Mouse (Mus musculus) kidney, adult 2 months (tissue): ENCODE data around the gene Scgn. TPM values are rescaled to one million over a fixed set of nuclear protein-coding genes. Genes with fewer than 3 reads are reported as not detected.

Experiments used
- DNase-seq: peaks from one replicate; pipeline ENCODE4 v3.0.0; 2021
- H3K27ac ChIP-seq: fragments of 200-500 bp; 2 replicates; pipeline ENCODE4 v1.5.1; 2012; ENCODE audit warnings: low read depth, low read length, control low read depth, inconsistent platforms; ENCODE audit not compliant: insufficient read depth
- H3K27me3 ChIP-seq: fragments of 200-500 bp; replicated peaks from 2 replicates; pipeline ENCODE4 v1.6.1; 2012; ENCODE audit warnings: mild to moderate bottlenecking, moderate library complexity, low read length, inconsistent platforms; ENCODE audit not compliant: control insufficient read depth, insufficient read depth
- H3K36me3 ChIP-seq: fragments of 200-500 bp; 2 replicates; pipeline ENCODE4 v1.6.1; 2012; ENCODE audit warnings: mild to moderate bottlenecking, moderate library complexity, low read length, inconsistent platforms; ENCODE audit not compliant: control insufficient read depth, insufficient read depth
- H3K4me1 ChIP-seq: fragments of 200-500 bp; 2 replicates; pipeline ENCODE4 v1.6.1; 2011; ENCODE audit warnings: low read length; ENCODE audit not compliant: control insufficient read depth, insufficient read depth
- H3K4me3 ChIP-seq: fragments of 200-500 bp; 2 replicates; pipeline ENCODE4 v1.5.1; 2011; ENCODE audit warnings: mild to moderate bottlenecking, low read depth, low read length, control low read depth; ENCODE audit not compliant: insufficient read depth
- CTCF ChIP-seq: fragments of 200-500 bp; conservative IDR thresholded peaks from 2 replicates; pipeline ENCODE4 v1.5.1; 2011; ENCODE audit warnings: low read depth, mild to moderate bottlenecking, control low read depth, low read length, moderate library complexity, mixed read lengths; ENCODE audit not compliant: insufficient read depth, insufficient read length
- POLR2A ChIP-seq: fragments of 200-500 bp; IDR thresholded peaks from one replicate; pipeline ENCODE4 v1.6.1; 2011; ENCODE audit warnings: low read depth, low read length, control low read depth
- WGBS: fragments of 180-500 bp; shearing (Covaris S2); methylation state at CpG from one replicate; pipeline ENCODE4 v1.1.7; 2018; 5-methylcytosine and 5-hydroxymethylcytosine counted together
- polyA plus RNA-seq: library from polyadenylated mRNA; depleted of rRNA; stranded (reverse); fragments of >200 nt; gene quantifications from 2 replicates; pipeline ENCODE4 v1.2.3, GENCODE M21; 2012; rRNA removed

Scgn gene
- polyA plus RNA-seq, 1 experiment, result not detected

- Histone ChIP-seq H3K27me3 (no peaks in the 10 kb centered on the region), H3K36me3 (no peaks in the 10 kb centered on the region), H3K27ac (no peak overlapping the region), H3K4me1 (no peaks in the 10 kb centered on the region; the same call in 1 of the 2 replicates), H3K4me3 (no peak overlapping the region)
- DNase-seq, result no peak
- no peak for TF ChIP-seq POLR2A
- no peak for TF ChIP-seq CTCF
- WGBS, result 93% methylated on average over 5 of the region's 5 CpGs
Observed at GRCm38 (mm10) chr13:23906906-23907305, 84.1 kb downstream of the Scgn start.

Other genes starting within 250 kb of the Scgn start
- 0.39 and 1.1 TPM in 2 replicates for gene Hist1h3c, start 245.6 kb downstream of the Scgn start, polyA plus RNA-seq
- 2.0 and 2.8 TPM in 2 replicates for gene Hist1h2bb, start 244.5 kb downstream of the Scgn start, polyA plus RNA-seq
- gene Hist1h2ab, start 240.1 kb downstream of the Scgn start, polyA plus RNA-seq, result 1.3 and 1.5 TPM in 2 replicates
- gene Hist1h3b, start 238.9 kb downstream of the Scgn start, polyA plus RNA-seq, result 0.88 and 1.4 TPM in 2 replicates
- gene Hist1h4b, start 234.2 kb downstream of the Scgn start, polyA plus RNA-seq, result 3.1 and 5.3 TPM in 2 replicates
- 0.91 and 2.3 TPM in 2 replicates for gene Hist1h4a, start 230.0 kb downstream of the Scgn start, polyA plus RNA-seq
- 0.74 and 1.5 TPM in 2 replicates for gene Hist1h3a, start 228.8 kb downstream of the Scgn start, polyA plus RNA-seq
- gene Hist1h1a, start 227.5 kb downstream of the Scgn start, polyA plus RNA-seq, result 0.22 TPM in 1 of 2 replicates, not detected in the other
- gene Trim38, start 221.3 kb downstream of the Scgn start, polyA plus RNA-seq, result 0.05 TPM in 1 of 2 replicates, not detected in the other
- 6.9 and 13.7 TPM in 2 replicates for gene Slc17a2, start 184.2 kb downstream of the Scgn start, polyA plus RNA-seq
- 142 and 150 TPM in 2 replicates for gene Slc17a3, start 151.8 kb downstream of the Scgn start, polyA plus RNA-seq
- 284 and 312 TPM in 2 replicates for gene Slc17a1, start 123.5 kb downstream of the Scgn start, polyA plus RNA-seq
- 2.6 and 2.8 TPM in 2 replicates for gene Slc17a4, start 76.2 kb downstream of the Scgn start, polyA plus RNA-seq
- 0.33 and 0.41 TPM in 2 replicates for gene Hist1h2ba, start 57.1 kb downstream of the Scgn start, polyA plus RNA-seq
- gene Hist1h2aa, start 56.8 kb downstream of the Scgn start, polyA plus RNA-seq, result not detected in 2 replicates